Mouse (Mus musculus) layer of hippocampus, adult 2 months (tissue): ENCODE data around the gene Kcnmb2. TPM values are rescaled to one million over a fixed set of nuclear protein-coding genes. Genes with fewer than 3 reads are reported as not detected.

Experiments used
- DNase-seq, 2 experiments: peaks; one replicate each; pipeline ENCODE4 v3.0.0; 2022; ENCODE audit warnings: low spot score in 2 of 2
- H3K27ac ChIP-seq: fragments of 200-600 bp; 2 replicates; pipeline ENCODE4 v1.8.1; 2022
- H3K4me3 ChIP-seq: fragments of 200-600 bp; 2 replicates; pipeline ENCODE4 v1.8.1; 2022; ENCODE audit warnings: mild to moderate bottlenecking
- CTCF ChIP-seq: fragments of 200-600 bp; conservative IDR thresholded peaks from 2 replicates; pipeline ENCODE4 v1.8.1; 2022; ENCODE audit warnings: antibody characterized with exemption, mild to moderate bottlenecking, moderate library complexity
- total RNA-seq, 2 experiments: library from RNA; stranded (reverse); gene quantifications; 2 replicates each; pipeline ENCODE4 v1.2.3; 2021

Kcnmb2 gene
- total RNA-seq, 2 experiments from 2014 or later, result 8.3 to 9.6 TPM

- no peak overlapping the region for H3K4me3 ChIP-seq
- H3K27ac ChIP-seq, result no peak overlapping the region
- no peak for TF ChIP-seq CTCF
- no peak for DNase-seq
These were observed 52.7 kb downstream of the Kcnmb2 start for GRCm38 (mm10) chr3:31955004-31955403.

GRCm38 (mm10) chr3:31959821-31960220 is 57.5 kb downstream of the Kcnmb2 start:
- Histone ChIP-seq H3K27ac (no peak overlapping the region), H3K4me3 (no peak overlapping the region)
- no peak for DNase-seq
- TF ChIP-seq CTCF, result no peak

GRCm38 (mm10) chr3:31961175-31961574 is 58.9 kb downstream of the Kcnmb2 start:
- TF ChIP-seq CTCF, result no peak
- Histone ChIP-seq H3K27ac (no peak overlapping the region), H3K4me3 (no peak overlapping the region)
- no peak for DNase-seq

- DNase-seq, result no peak
- TF ChIP-seq CTCF, result no peak
- H3K27ac ChIP-seq, result no peak overlapping the region
- H3K4me3 ChIP-seq, result no peak overlapping the region
These were observed 60.8 kb downstream of the Kcnmb2 start for GRCm38 (mm10) chr3:31963076-31963475.

- H3K27ac ChIP-seq, result no peak overlapping the region
- no peak for TF ChIP-seq CTCF
- no peak for DNase-seq
- H3K4me3 ChIP-seq, result no peak overlapping the region
These were observed 77.4 kb downstream of the Kcnmb2 start for GRCm38 (mm10) chr3:31979661-31980060.

GRCm38 (mm10) chr3:31982444-31982843 is 80.1 kb downstream of the Kcnmb2 start:
- Histone ChIP-seq H3K27ac (no peak overlapping the region), H3K4me3 (no peak overlapping the region)
- no peak for DNase-seq
- no peak for TF ChIP-seq CTCF

GRCm38 (mm10) chr3:31985103-31985502 is 82.8 kb downstream of the Kcnmb2 start:
- TF ChIP-seq CTCF, result no peak
- no peak overlapping the region for H3K4me3 ChIP-seq
- DNase-seq, result no peak
- no peak overlapping the region for H3K27ac ChIP-seq

GRCm38 (mm10) chr3:31991526-31992045 is 89.3 kb downstream of the Kcnmb2 start:
- no peak for TF ChIP-seq CTCF
- Histone ChIP-seq H3K4me3 (no peak overlapping the region), H3K27ac (no peak overlapping the region)
- no peak for DNase-seq

GRCm38 (mm10) chr3:32011566-32011965 is 109.3 kb downstream of the Kcnmb2 start:
- no peak overlapping the region for H3K4me3 ChIP-seq
- H3K27ac ChIP-seq, result no peak overlapping the region
- no peak for TF ChIP-seq CTCF
- no peak for DNase-seq

GRCm38 (mm10) chr3:32012205-32012931 is 110.1 kb downstream of the Kcnmb2 start:
- DNase-seq, result no peak
- no peak overlapping the region for H3K4me3 ChIP-seq
- TF ChIP-seq CTCF, result no peak
- H3K27ac ChIP-seq, result no peak overlapping the region

GRCm38 (mm10) chr3:32020981-32021380 is 118.7 kb downstream of the Kcnmb2 start:
- Histone ChIP-seq H3K4me3 (no peak overlapping the region), H3K27ac (no peak overlapping the region)
- DNase-seq, result no peak
- TF ChIP-seq CTCF, result no peak

GRCm38 (mm10) chr3:32029375-32030050 is 127.2 kb downstream of the Kcnmb2 start:
- Histone ChIP-seq H3K27ac (no peak overlapping the region), H3K4me3 (no peak overlapping the region)
- no peak for TF ChIP-seq CTCF
- no peak for DNase-seq

GRCm38 (mm10) chr3:32032381-32032780 is 130.1 kb downstream of the Kcnmb2 start:
- 0 out of 2 replicates have a peak overlapping the region, but pooled peaks have one; percentile 12 for H3K4me3 ChIP-seq
- no peak for TF ChIP-seq CTCF
- H3K27ac ChIP-seq, result no peak overlapping the region
- DNase-seq, result no peak
